Mouse (Mus musculus): Measurements from ENCODE around the gene Atr.

DNA sequence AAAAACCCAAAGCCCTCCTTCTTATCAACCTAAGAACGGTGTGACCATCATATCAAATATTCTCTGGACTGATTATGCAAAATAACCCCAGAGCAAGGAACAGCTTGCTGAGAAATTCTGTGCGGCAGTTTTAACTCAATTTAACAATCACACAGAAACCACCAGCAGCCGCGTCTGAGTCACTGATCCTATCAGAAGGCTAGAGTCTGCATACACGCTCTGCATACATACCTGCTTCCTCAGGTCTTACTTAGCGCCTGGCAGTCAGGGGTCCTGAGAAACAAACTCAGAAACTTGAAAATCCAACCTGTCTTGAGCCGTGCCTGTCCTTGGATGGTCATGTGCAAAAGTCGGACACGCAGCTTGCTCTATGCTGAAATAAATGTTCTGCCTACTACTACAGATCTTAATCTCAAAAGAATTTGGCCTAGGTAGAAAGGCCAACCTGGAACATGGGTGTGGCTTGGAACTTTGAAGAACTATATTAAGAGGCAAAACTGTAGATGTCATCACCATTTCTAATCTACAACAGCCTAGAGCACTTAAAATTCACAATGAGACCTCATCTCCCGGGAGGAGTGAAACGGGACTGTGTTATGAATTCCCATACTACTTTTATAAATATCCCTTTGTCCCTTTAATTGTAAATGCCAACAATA, 42.3 kb upstream of the Atr start:
- TF ChIP-seq CTCF (IDR thresholded peaks at IDR 0.05; ENCODE audit: extremely low read depth, insufficient read depth, insufficient read length, insufficient replicate concordance) (no peak), POLR2A (IDR thresholded peaks at IDR 0.05; ENCODE audit: low read depth, low read length) (no peak)

All from spleen, adult 2 months (tissue).